ENCODE assay signal across 8 mouse cellular contexts in genomic region chr8:84363428-84364134, GRCm38 (mm10). TPM values are rescaled to one million over a fixed set of nuclear protein-coding genes. Genes with fewer than 3 reads are reported as not detected.
A peak's percentile ranks its signal among the peaks of the same experiment; 100 is the strongest.
DNase-seq lines count a peak whose midpoint lies in the region; ATAC-seq and TF ChIP-seq lines count a peak whose summit lies in the region.
"Had no signal": no experiment of that assay in that cellular context is flagged by ENCODE, and none has a peak within 500 bp of the region (broad histone marks: within the 10 kb centered on the region; RNA-seq: fewer than 3 reads in every experiment).

No protein-coding gene starts in this region.

- H3K4me2 ChIP-seq in hindbrain, embryonic 11.5 days (replicated peaks; ENCODE audit: low read depth, low read length) = no peak overlapping the region
- H3K4me2 ChIP-seq in midbrain, embryonic 15.5 days = no peak overlapping the region

- WGBS in hindbrain, embryonic 11.5 days = 14% methylated on average over 23 of the region's 23 CpGs
- 12% methylated on average over 23 of the region's 23 CpGs for WGBS in midbrain, embryonic 15.5 days
- 18% methylated on average over 23 of the region's 23 CpGs for WGBS in spleen, adult 2 months

- ATAC-seq in erythroblast, adult 5-6 weeks (replicated peaks; ENCODE audit: low FRiP score, poor library complexity, severe bottlenecking) = peak; percentile 82
- no peak for ATAC-seq in hindbrain, embryonic 11.5 days (ENCODE audit: low FRiP score)
- peak; percentile 56; the same call in 1 of the 2 replicates for ATAC-seq in midbrain, embryonic 15.5 days (replicated peaks)

- no peaks in the 10 kb centered on the region for H3K9me3 ChIP-seq in hindbrain, embryonic 11.5 days (ENCODE audit: control insufficient read depth, low read length)
- no peaks in the 10 kb centered on the region for H3K9me3 ChIP-seq in midbrain, embryonic 15.5 days
- H3K9me3 ChIP-seq: megakaryocyte, embryonic 14.5 days had no signal

- no peaks in the 10 kb centered on the region for H3K4me1 ChIP-seq in hindbrain, embryonic 11.5 days (replicated peaks; ENCODE audit: control insufficient read depth, insufficient read depth, low read length)
- H3K4me1 ChIP-seq in midbrain, embryonic 15.5 days = no peaks in the 10 kb centered on the region
- no peaks in the 10 kb centered on the region for H3K4me1 ChIP-seq in spleen, adult 2 months (ENCODE audit: control insufficient read depth, insufficient read depth, insufficient read length)

- no peaks in the 10 kb centered on the region for H3K36me3 ChIP-seq in hindbrain, embryonic 11.5 days (ENCODE audit: control insufficient read depth, insufficient read depth, low read length)
- H3K36me3 ChIP-seq in midbrain, embryonic 15.5 days (replicated peaks) = no peaks in the 10 kb centered on the region
- H3K36me3 ChIP-seq in spleen, adult 2 months (ENCODE audit: control insufficient read depth, insufficient read depth, low read length) = no peaks in the 10 kb centered on the region

- no peak for TF ChIP-seq POLR2A in spleen, adult 2 months (IDR thresholded peaks at IDR 0.05; ENCODE audit: low read depth, low read length)

- H3K9ac ChIP-seq in hindbrain, embryonic 11.5 days (ENCODE audit: low read depth, low read length) = no peak overlapping the region
- no peak overlapping the region for H3K9ac ChIP-seq in midbrain, embryonic 15.5 days

- TF ChIP-seq CTCF in spleen, adult 2 months (IDR thresholded peaks at IDR 0.05; ENCODE audit: extremely low read depth, insufficient read depth, insufficient read length, insufficient replicate concordance) = peak; percentile 86

- peak; percentile 86 for DNase-seq in NIH3T3 (ENCODE audit: low read depth)
- peak; percentile 91 for DNase-seq in brain, adult 2 months (ENCODE audit: low read depth, low spot score)
- DNase-seq in hindbrain, embryonic 11.5 days (ENCODE audit: low spot score) = peak; percentile 84
- peak; percentile 38 to 68 for DNase-seq in left cerebral cortex, adult 8-10 months (ENCODE audit: low spot score in 2 of 2)
- DNase-seq in spleen, adult 2 months (ENCODE audit: low read depth in 1 of 2, low spot score in 2 of 2) = peak; percentile 9 to 41

- no peaks in the 10 kb centered on the region for H3K27me3 ChIP-seq in hindbrain, embryonic 11.5 days (ENCODE audit: control insufficient read depth, insufficient read depth, low read length)
- H3K27me3 ChIP-seq in midbrain, embryonic 15.5 days (replicated peaks) = peaks cover 4% of the 10 kb centered on the region
- H3K27me3 ChIP-seq in spleen, adult 2 months (ENCODE audit: control insufficient read depth, insufficient read depth, low read length) = no peaks in the 10 kb centered on the region

- H3K27ac ChIP-seq in hindbrain, embryonic 11.5 days (ENCODE audit: low read depth, low read length) = no peak overlapping the region
- no peak overlapping the region for H3K27ac ChIP-seq in midbrain, embryonic 15.5 days
- no peak overlapping the region for H3K27ac ChIP-seq in spleen, adult 2 months (ENCODE audit: insufficient read depth, low read length)

- no peak overlapping the region for H3K4me3 ChIP-seq in hindbrain, embryonic 11.5 days (ENCODE audit: low read depth, low read length)
- H3K4me3 ChIP-seq in midbrain, embryonic 15.5 days = no peak overlapping the region
- no peak overlapping the region for H3K4me3 ChIP-seq in spleen, adult 2 months (ENCODE audit: extremely low read depth, insufficient read depth, insufficient read length)
- H3K4me3 ChIP-seq: megakaryocyte, embryonic 14.5 days had no signal

RNA-seq across cellular contexts. Expression of gene Cacna1a, which starts 24.7 kb away (rescaled TPM):
- not detected in 2 replicates for total RNA-seq in erythroblast, adult 5-6 weeks (2015; ENCODE audit: low replicate concordance)
- 0.28 TPM in 1 of 2 replicates, not detected in the other for total RNA-seq in erythroblast, adult 5-6 weeks (2017; ENCODE audit: low replicate concordance)
- polyA plus RNA-seq in hindbrain, embryonic 11.5 days (2014; fragmentation: Nextera tagmentation; extraction: Ambion mirVana) = 5.2 and 10.4 TPM in 2 replicates
- 100 to 1,000 TPM; 177 to 203 (median 185) TPM for total RNA-seq in left cerebral cortex, adult 8-10 months (2022)
- 20.5 and 24.8 TPM in 2 replicates for polyA plus RNA-seq in midbrain, embryonic 15.5 days (2015; fragmentation: Nextera tagmentation; extraction: Ambion mirVana)
- 7.0 and 13.5 TPM in 2 replicates for polyA plus RNA-seq in spleen, adult 2 months (2012; rRNA removed)

Comparison
In these comparisons a context has a peak if more than half of its experiments do, and no peak if none do; other contexts are left out.
1. DNase-seq: peak in every context shown above with its lines; median percentile 91 in brain, adult 2 months; 86 in NIH3T3; 84 in hindbrain, embryonic 11.5 days; 53 in left cerebral cortex, adult 8-10 months; 25 in spleen, adult 2 months.